Mouse (Mus musculus) heart, embryonic 14.5 days (tissue): ENCODE measurements around the gene Usp7. TPM values are rescaled to one million over a fixed set of nuclear protein-coding genes. Genes with fewer than 3 reads are reported as not detected.

Experiments used
- ATAC-seq: fragments of 200-750 bp; cut with Nextera tagmentation; 2 replicates; pipeline ENCODE4 v1.8.0; 2017; ENCODE audit warnings: low read depth, moderate TSS enrichment; ENCODE audit not compliant: insufficient number of reproducible peaks, insufficient read depth, low FRiP score
- H3K27ac ChIP-seq, 2 experiments: fragments of 200-500 bp in 1 of 2; fragments of 300-500 bp in 1 of 2; sonication (generic) in 1 of 2; replicated peaks in 1 of 2; 2 replicates each; pipeline ENCODE4 v1.5.1; 2012 to 2014; ENCODE audit warnings: low read depth in 2 of 2, low read length in 2 of 2, control low read depth in 1 of 2, mild to moderate bottlenecking in 1 of 2, mixed read lengths in 1 of 2; ENCODE audit not compliant: control insufficient read depth in 1 of 2, insufficient read depth in 1 of 2
- H3K27me3 ChIP-seq: fragments of 300-500 bp; sonication (generic); 2 replicates; pipeline ENCODE4 v1.6.1; 2014; ENCODE audit warnings: mild to moderate bottlenecking, low read length, control low read depth; ENCODE audit not compliant: control insufficient read depth, insufficient read depth
- H3K36me3 ChIP-seq: fragments of 300-500 bp; sonication (generic); 2 replicates; pipeline ENCODE4 v1.6.1; 2014; ENCODE audit warnings: mild to moderate bottlenecking, control low read depth, low read length, mixed read lengths; ENCODE audit not compliant: control insufficient read depth, insufficient read depth
- H3K4me1 ChIP-seq, 2 experiments: fragments of 200-500 bp in 1 of 2; fragments of 300-500 bp in 1 of 2; sonication (generic) in 1 of 2; 2 replicates each; pipeline ENCODE4 v1.6.1; 2012 to 2014; ENCODE audit warnings: low read length in 2 of 2, control low read depth in 1 of 2, mixed read lengths in 1 of 2; ENCODE audit not compliant: control insufficient read depth in 2 of 2, insufficient read depth in 2 of 2
- H3K4me2 ChIP-seq: fragments of 300-500 bp; sonication (generic); 2 replicates; pipeline ENCODE4 v1.6.1; 2014; ENCODE audit warnings: mild to moderate bottlenecking, low read length
- H3K4me3 ChIP-seq, 2 experiments: fragments of 200-500 bp in 1 of 2; fragments of 300-500 bp in 1 of 2; sonication (generic) in 1 of 2; 2 replicates each; pipeline ENCODE4 v1.5.1; 2012 to 2014; ENCODE audit warnings: low read length in 2 of 2, mild to moderate bottlenecking in 2 of 2, control low read depth in 1 of 2, low read depth in 1 of 2, moderate library complexity in 1 of 2; ENCODE audit not compliant: control insufficient read depth in 1 of 2, insufficient read depth in 1 of 2
- H3K9ac ChIP-seq: fragments of 300-500 bp; sonication (generic); 2 replicates; pipeline ENCODE4 v1.6.1; 2014; ENCODE audit warnings: mild to moderate bottlenecking, low read length
- H3K9me3 ChIP-seq: fragments of 300-500 bp; sonication (generic); 2 replicates; pipeline ENCODE4 v1.6.1; 2016; ENCODE audit warnings: low read length, control low read depth; ENCODE audit not compliant: control insufficient read depth
- WGBS: fragments of 180-500 bp; shearing (Covaris S2); extraction: QIAGEN DNeasy Blood & Tissue Kit; methylation state at CpG from one replicate; pipeline ENCODE4 v1.1.7; 2014; 5-methylcytosine and 5-hydroxymethylcytosine counted together
- polyA plus RNA-seq: library from polyadenylated mRNA; unstranded; fragments of >200 nt; fragmentation: Nextera tagmentation; extraction: Ambion mirVana; gene quantifications from 2 replicates; pipeline ENCODE4 v1.2.1, GENCODE M21; 2014

Gene Usp7
- 27.3 and 28.3 TPM in 2 replicates for polyA plus RNA-seq

- no peaks in the 10 kb centered on the region for H3K4me1 ChIP-seq
- H3K9me3 ChIP-seq = no peaks in the 10 kb centered on the region
- H3K9ac ChIP-seq = no peak within 1 kb of the TSS
- WGBS = 92% methylated on average over 20 of the region's 20 CpGs
- H3K4me2 ChIP-seq = no peak within 1 kb of the TSS
- H3K27me3 ChIP-seq = no peaks in the 10 kb centered on the region
- no peak within 1 kb of the TSS for H3K4me3 ChIP-seq
- H3K27ac ChIP-seq = no peak within 1 kb of the TSS
- H3K36me3 ChIP-seq = no peaks in the 10 kb centered on the region
- no peak for ATAC-seq
These were observed at the start of gene Usp7 for GRCm38 (mm10) chr16:8791949-8792557. Gene Usp7 (minus strand): TSS chr16:8792308.

- H3K4me2 ChIP-seq = no peak overlapping the region
- H3K36me3 ChIP-seq = peaks cover 93% of the 10 kb centered on the region
- H3K9me3 ChIP-seq = no peaks in the 10 kb centered on the region
- H3K9ac ChIP-seq = no peak overlapping the region
- H3K27me3 ChIP-seq = no peaks in the 10 kb centered on the region
- H3K4me3 ChIP-seq = no peak overlapping the region
- ATAC-seq = no peak
- 87% methylated on average over 3 of the region's 3 CpGs for WGBS
- H3K27ac ChIP-seq = no peak overlapping the region
- H3K4me1 ChIP-seq = no peaks in the 10 kb centered on the region; a peak in 1 of 4 replicates
These were observed 48.4 kb upstream of the Usp7 start for GRCm38 (mm10) chr16:8840557-8840956.

- no peak overlapping the region for H3K9ac ChIP-seq
- H3K27me3 ChIP-seq = no peaks in the 10 kb centered on the region
- H3K4me1 ChIP-seq = peaks cover 0 to 3% of the 10 kb centered on the region in 2 experiments; a peak in 1 of 4 replicates
- H3K36me3 ChIP-seq = peaks cover 84% of the 10 kb centered on the region
- no peak overlapping the region for H3K4me2 ChIP-seq
- ATAC-seq = no peak
- H3K4me3 ChIP-seq = no peak overlapping the region
- H3K27ac ChIP-seq = no peak overlapping the region
- no peaks in the 10 kb centered on the region for H3K9me3 ChIP-seq
These were observed 46.8 kb upstream of the Usp7 start for GRCm38 (mm10) chr16:8838921-8839320.

- no peak overlapping the region for H3K4me3 ChIP-seq
- no peak overlapping the region for H3K27ac ChIP-seq
- ATAC-seq = no peak
- 91% methylated on average over 1 of the region's 1 CpGs for WGBS
- H3K4me2 ChIP-seq = no peak overlapping the region
- no peaks in the 10 kb centered on the region for H3K27me3 ChIP-seq
- no peak overlapping the region for H3K9ac ChIP-seq
- H3K4me1 ChIP-seq = peaks cover 0 to 12% of the 10 kb centered on the region in 2 experiments; a peak in 1 of 4 replicates
- H3K36me3 ChIP-seq = peaks cover 81% of the 10 kb centered on the region
- no peaks in the 10 kb centered on the region for H3K9me3 ChIP-seq
These were observed 45.5 kb upstream of the Usp7 start for GRCm38 (mm10) chr16:8837595-8837994.

- Histone ChIP-seq H3K27me3 (no peaks in the 10 kb centered on the region), H3K4me3 (no peak overlapping the region), H3K27ac (no peak overlapping the region), H3K9me3 (no peaks in the 10 kb centered on the region), H3K4me2 (no peak overlapping the region), H3K4me1 (peaks cover 0 to 17% of the 10 kb centered on the region in 2 experiments; a peak in 2 of 4 replicates), H3K36me3 (peaks cover 82% of the 10 kb centered on the region), H3K9ac (no peak overlapping the region)
- 93% methylated on average over 1 of the region's 1 CpGs for WGBS
- ATAC-seq = no peak
These were observed 44.8 kb upstream of the Usp7 start for GRCm38 (mm10) chr16:8836876-8837275.

GRCm38 (mm10) chr16:8831241-8831640 lies 39.1 kb upstream of the Usp7 start:
- peak overlapping the region; percentile 92 to 98 for H3K27ac ChIP-seq

GRCm38 (mm10) chr16:8830431-8831211 lies 38.5 kb upstream of the Usp7 start:
- Histone ChIP-seq H3K4me1 (peaks cover 0 to 22% of the 10 kb centered on the region in 2 experiments; a peak in 2 of 4 replicates), H3K36me3 (peaks cover 27% of the 10 kb centered on the region), H3K9ac (peak overlapping the region; percentile 100), H3K27me3 (no peaks in the 10 kb centered on the region), H3K27ac (peak overlapping the region; percentile 92 to 98), H3K4me2 (peak overlapping the region; percentile 92), H3K4me3 (peak overlapping the region; percentile 94 to 99), H3K9me3 (no peaks in the 10 kb centered on the region)
- whole genome bisulfite sequencing = under 1% methylated on average over 59 of the region's 74 CpGs
- ATAC-seq = peak; percentile 10

More at GRCm38 (mm10) chr16:8831241-8831640, 39.1 kb upstream of the Usp7 start:
- Histone ChIP-seq H3K4me1 (peaks cover 0 to 22% of the 10 kb centered on the region in 2 experiments; a peak in 2 of 4 replicates), H3K36me3 (peaks cover 32% of the 10 kb centered on the region), H3K27me3 (no peaks in the 10 kb centered on the region), H3K9ac (peak overlapping the region; percentile 100), H3K4me3 (peak overlapping the region; percentile 94 to 99), H3K9me3 (no peaks in the 10 kb centered on the region), H3K4me2 (peak overlapping the region; percentile 92)
- ATAC-seq = no peak
- WGBS = 1% methylated on average over 12 of the region's 12 CpGs
